Mouse (Mus musculus) E14TG2a.4 (cell line): Measurements from ENCODE around the gene Zranb3.
"Not testable (repeated sequence)": the region's sequence is repeated elsewhere in the genome, so short reads cannot be mapped to it uniquely, and the experiment has no call there.

Experiments
- H3K27me3 ChIP-seq: 2 replicates; pipeline ENCODE4 v1.6.1; 2014; ENCODE audit warnings: low read length, control low read depth; ENCODE audit not compliant: insufficient read depth
- H3K36me3 ChIP-seq: 2 replicates; pipeline ENCODE4 v1.6.1; 2014; ENCODE audit warnings: low read length, control low read depth; ENCODE audit not compliant: insufficient read depth
- H3K4me1 ChIP-seq: replicated peaks from 2 replicates; pipeline ENCODE4 v1.6.1; 2014; ENCODE audit warnings: low read depth, low read length, control low read depth
- H3K4me3 ChIP-seq: replicated peaks from 2 replicates; pipeline ENCODE4 v1.5.1; 2014; ENCODE audit warnings: mild to moderate bottlenecking, low read length
- H3K9me3 ChIP-seq: 2 replicates; pipeline ENCODE4 v1.6.1; 2014; ENCODE audit warnings: low read length, control low read depth
- CTCF ChIP-seq: conservative IDR thresholded peaks from 2 replicates; pipeline ENCODE4 v1.5.1; 2014; ENCODE audit warnings: low read length
- NANOG ChIP-seq: IDR thresholded peaks from 2 replicates; pipeline ENCODE4 v1.6.1; 2014; ENCODE audit warnings: borderline replicate concordance, low read length, mixed read lengths
- POU5F1 ChIP-seq: IDR thresholded peaks from 2 replicates; pipeline ENCODE4 v1.6.1; 2014; ENCODE audit warnings: low read length, borderline replicate concordance

The Zranb3 gene

DNA sequence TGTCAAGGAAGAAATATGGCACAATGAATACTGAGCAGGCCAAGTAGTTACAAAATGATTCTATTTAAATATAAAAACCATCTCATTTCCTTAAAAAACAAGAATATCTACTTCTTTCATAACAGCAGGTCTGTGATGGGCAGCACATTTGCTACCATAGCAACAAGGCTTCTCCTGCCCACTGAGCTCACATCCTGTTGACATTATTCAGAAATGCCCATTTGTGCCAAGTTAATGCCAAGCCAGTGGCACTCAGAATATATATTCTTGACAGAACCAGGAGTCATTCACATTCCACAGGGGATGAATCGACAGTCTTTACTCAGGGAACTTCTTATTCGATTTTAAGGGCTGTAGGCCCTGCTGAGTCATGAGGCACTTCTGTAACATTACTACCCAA is 127.2 kb downstream of the Zranb3 start:
- Histone ChIP-seq H3K4me1 (no peaks in the 10 kb centered on the region), H3K36me3 (peaks cover 30% of the 10 kb centered on the region)

DNA sequence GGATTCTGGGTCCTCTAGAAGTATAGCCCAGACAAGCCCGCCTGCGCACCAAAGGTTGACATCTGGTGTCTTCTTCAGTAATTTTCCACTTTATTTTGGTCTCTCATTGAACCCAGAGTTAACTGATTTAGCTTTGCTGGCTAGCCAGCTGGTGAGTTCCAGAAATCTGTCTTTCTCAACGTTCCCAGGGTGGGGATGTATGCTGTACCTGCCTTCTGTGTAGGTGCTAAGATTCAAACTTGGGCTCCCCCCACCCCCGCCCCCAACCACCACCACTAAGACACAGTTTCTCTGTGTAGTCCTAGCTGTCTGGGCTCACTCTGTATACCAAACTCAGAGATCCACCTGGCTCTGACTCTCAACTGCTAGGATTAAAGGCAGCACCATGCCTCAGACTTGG is 128.8 kb downstream of the Zranb3 start:
- TF ChIP-seq POU5F1 (no peak), NANOG (no peak), CTCF (no peak)
- Histone ChIP-seq H3K4me3 (no peak overlapping the region), H3K27me3 (no peaks in the 10 kb centered on the region), H3K36me3 (peaks cover 40% of the 10 kb centered on the region), H3K9me3 (peaks cover 3% of the 10 kb centered on the region; the same call in 1 of the 2 replicates), H3K4me1 (no peaks in the 10 kb centered on the region)

More for the DNA sequence above, 127.2 kb downstream of the Zranb3 start:
- TF ChIP-seq POU5F1 = no peak
- no peak for TF ChIP-seq CTCF
- TF ChIP-seq NANOG = no peak
- no peaks in the 10 kb centered on the region for H3K9me3 ChIP-seq
- H3K4me3 ChIP-seq = no peak overlapping the region
- H3K27me3 ChIP-seq = no peaks in the 10 kb centered on the region

DNA sequence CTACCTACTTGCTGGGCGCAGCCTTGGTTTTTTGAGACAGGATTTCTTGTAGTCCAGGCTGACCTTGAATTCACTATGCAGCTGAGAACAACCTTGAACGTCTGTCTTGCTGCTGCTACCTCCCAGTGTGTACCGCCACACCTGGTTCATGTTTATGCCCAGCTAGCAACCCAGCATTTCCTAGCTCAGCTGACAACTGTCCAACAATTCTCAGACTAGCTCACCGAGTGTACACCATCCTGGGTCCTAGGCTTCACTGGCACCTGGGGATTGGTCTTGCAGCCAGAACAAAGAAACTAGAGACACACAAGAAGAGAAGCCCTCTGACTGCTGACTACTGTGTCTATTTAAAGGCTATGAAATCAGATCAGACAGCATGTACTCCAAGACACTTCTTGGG is 132.0 kb downstream of the Zranb3 start:
- H3K4me1 ChIP-seq = no peaks in the 10 kb centered on the region
- H3K9me3 ChIP-seq = peaks cover 5% of the 10 kb centered on the region; the same call in 1 of the 2 replicates
- H3K36me3 ChIP-seq = peaks cover 38% of the 10 kb centered on the region
- H3K4me3 ChIP-seq = no peak overlapping the region
- no peaks in the 10 kb centered on the region for H3K27me3 ChIP-seq
- TF ChIP-seq NANOG = no peak
- TF ChIP-seq POU5F1 = no peak
- TF ChIP-seq CTCF = no peak

DNA sequence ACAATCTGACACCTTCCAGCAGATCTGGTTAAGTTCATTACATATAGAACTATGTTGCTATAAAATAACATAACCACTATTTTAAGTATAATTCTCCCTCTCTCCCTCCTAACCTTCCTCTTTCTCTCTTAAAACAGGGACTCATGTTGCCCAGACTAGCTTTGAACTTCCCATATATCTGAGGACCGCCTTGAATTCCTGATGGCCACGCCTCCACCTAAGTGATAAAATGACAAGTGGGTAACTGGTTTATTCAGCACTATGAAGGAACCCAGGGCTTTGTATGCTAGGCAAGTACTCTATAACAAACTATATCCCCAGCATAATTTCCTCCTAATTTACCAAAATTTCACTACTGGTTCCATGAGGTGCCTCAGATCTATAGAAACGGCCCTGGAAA is 139.5 kb downstream of the Zranb3 start:
- no peak for TF ChIP-seq NANOG
- no peak for TF ChIP-seq POU5F1
- no peak for TF ChIP-seq CTCF
- Histone ChIP-seq H3K4me3 (no peak overlapping the region), H3K9me3 (no peaks in the 10 kb centered on the region), H3K27me3 (no peaks in the 10 kb centered on the region), H3K36me3 (peaks cover 75% of the 10 kb centered on the region), H3K4me1 (no peaks in the 10 kb centered on the region)

DNA sequence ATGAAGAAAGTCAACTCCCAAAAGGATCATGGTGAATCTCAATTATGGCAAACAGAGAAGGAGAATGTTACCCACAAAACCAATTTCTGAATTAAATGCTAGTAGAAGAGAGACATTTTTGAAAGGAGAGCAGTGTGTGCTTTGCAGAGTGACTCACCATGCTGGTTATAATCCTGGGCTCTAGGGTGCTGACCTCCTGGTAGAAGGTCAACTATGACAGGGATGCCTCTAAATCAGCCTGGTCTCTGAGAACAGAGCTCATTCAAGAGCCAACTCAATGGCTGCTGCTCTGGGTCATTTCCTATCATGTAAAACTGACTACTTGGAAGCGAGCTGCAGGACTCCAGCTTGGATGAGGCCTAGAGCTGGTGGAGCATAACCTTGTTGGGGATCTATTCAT is 141.7 kb downstream of the Zranb3 start:
- Histone ChIP-seq H3K4me3 (no peak overlapping the region), H3K27me3 (no peaks in the 10 kb centered on the region), H3K9me3 (no peaks in the 10 kb centered on the region), H3K36me3 (peaks cover 87% of the 10 kb centered on the region), H3K4me1 (no peaks in the 10 kb centered on the region)
- TF ChIP-seq NANOG (no peak), POU5F1 (no peak), CTCF (no peak)

DNA sequence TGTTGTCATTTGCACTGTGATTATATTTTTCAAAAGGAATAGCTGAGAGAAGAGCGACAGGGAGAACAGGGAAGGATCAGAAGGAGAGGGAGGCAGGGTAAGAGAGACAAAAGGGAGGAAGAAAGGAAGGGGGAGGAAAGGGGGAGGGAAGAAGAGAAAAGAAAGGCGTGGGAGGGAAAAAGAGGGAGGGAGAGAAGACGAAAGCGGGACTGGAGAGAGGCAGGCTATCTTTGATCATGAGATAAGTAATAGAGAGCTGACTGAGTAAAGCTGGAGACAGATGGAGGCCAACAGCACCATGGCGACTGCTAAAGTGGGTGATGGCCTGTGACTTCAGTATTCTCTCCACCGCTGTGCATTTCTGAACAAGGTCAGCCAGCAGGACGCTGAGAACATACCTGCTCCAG is 143.5 kb downstream of the Zranb3 start:
- H3K36me3 ChIP-seq = peaks cover 74% of the 10 kb centered on the region
- H3K27me3 ChIP-seq = no peaks in the 10 kb centered on the region
- H3K4me1 ChIP-seq = no peaks in the 10 kb centered on the region
- no peaks in the 10 kb centered on the region for H3K9me3 ChIP-seq
- H3K4me3 ChIP-seq = no peak overlapping the region
- TF ChIP-seq CTCF (no peak), NANOG (no peak), POU5F1 (no peak)

DNA sequence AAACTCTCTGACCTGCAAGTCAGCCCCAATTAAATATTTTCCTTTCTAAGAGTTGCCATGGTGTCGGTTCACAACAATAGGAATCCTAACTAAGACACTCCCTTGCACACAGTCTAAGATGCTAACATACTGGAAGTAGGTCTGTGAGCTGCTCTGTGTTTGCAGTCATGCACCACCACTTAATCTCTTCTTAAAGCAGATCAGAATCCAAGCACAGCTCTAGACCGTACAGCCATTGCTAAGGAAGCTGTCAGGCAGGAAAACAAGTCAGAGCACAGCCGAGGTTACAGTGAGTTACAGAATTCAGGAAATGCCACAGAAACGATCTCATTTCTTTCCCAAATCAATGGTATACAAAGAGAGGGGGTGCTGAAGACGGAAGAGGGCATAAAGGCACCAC is 144.0 kb downstream of the Zranb3 start:
- Histone ChIP-seq H3K36me3 (peaks cover 70% of the 10 kb centered on the region), H3K4me3 (no peak overlapping the region), H3K27me3 (no peaks in the 10 kb centered on the region), H3K9me3 (no peaks in the 10 kb centered on the region), H3K4me1 (no peaks in the 10 kb centered on the region)
- TF ChIP-seq NANOG (no peak), CTCF (no peak), POU5F1 (no peak)

DNA sequence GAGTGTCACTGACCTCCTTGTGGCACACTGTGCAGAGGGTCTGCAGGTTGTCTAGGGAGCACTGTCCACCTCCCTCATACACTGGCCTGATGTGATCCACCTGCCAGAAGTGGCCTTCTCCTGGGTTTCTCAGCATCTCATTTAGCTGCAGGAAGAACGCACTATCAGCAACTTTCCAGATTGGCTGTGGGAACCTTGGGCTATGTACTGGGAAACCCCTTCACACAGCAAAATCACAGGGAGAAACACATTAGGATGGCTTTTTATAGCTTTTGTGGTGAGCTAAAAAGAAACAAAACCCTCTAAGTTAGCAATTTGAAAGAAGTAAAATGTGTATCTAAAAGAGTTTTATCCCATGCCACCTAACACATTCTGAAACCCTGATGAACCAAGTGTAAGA is 146.3 kb downstream of the Zranb3 start:
- H3K27me3 ChIP-seq = no peaks in the 10 kb centered on the region
- no peak for TF ChIP-seq NANOG
- TF ChIP-seq CTCF = no peak
- TF ChIP-seq POU5F1 = no peak
- no peaks in the 10 kb centered on the region for H3K9me3 ChIP-seq
- H3K4me3 ChIP-seq = no peak overlapping the region
- peaks cover 62% of the 10 kb centered on the region for H3K36me3 ChIP-seq
- H3K4me1 ChIP-seq = peaks cover 14% of the 10 kb centered on the region

DNA sequence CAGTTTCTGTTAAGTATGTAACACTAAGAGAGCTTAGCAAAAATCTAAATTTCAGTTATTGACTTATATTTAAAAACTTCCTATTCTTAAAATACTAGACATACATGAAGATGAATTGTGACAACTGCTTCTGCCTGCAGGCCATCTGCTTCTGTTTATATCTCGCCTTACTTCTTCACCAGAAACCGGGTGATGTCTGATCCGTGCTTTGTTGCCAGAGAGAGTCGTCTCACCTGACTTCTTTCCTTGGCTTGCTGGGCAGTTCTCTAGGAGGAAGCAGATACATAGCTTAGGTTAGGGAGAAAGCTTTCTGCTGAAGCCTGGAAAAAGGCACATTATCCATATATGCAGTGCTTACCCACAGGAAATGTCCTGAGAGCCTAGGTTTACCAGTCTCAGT is 148.0 kb downstream of the Zranb3 start:
- Histone ChIP-seq H3K9me3 (no peaks in the 10 kb centered on the region), H3K36me3 (peaks cover 46% of the 10 kb centered on the region), H3K4me3 (no peak overlapping the region), H3K4me1 (peaks cover 17% of the 10 kb centered on the region), H3K27me3 (no peaks in the 10 kb centered on the region)
- TF ChIP-seq NANOG (no peak), CTCF (no peak), POU5F1 (no peak)

DNA sequence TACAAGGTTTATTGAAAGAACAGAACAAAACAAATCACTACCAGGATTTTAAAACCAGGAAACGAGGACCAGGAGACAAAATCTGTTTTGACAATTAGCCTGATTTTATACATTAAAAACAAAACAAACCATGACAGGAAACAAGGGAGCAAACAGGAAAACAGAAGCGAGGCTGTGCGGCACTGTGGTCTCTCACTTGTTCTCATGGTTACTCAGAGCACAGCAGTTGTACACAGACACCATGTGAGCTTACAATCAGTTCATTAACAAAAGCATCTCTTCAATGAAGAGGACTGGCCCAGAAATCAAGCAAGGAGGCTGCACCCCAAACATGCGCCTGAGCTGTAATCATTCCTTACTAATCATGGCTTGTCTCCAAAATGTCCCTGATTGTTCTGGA is 148.6 kb downstream of the Zranb3 start:
- Histone ChIP-seq H3K36me3 (peaks cover 40% of the 10 kb centered on the region), H3K4me1 (peaks cover 17% of the 10 kb centered on the region)
- H3K27me3 ChIP-seq, H3K9me3 ChIP-seq, H3K4me3 ChIP-seq: not testable (repeated sequence)
